In genomic region chr17:27555512-27556172, GRCm38 (mm10) we compare ENCODE assay signal across 8 mouse cellular contexts. TPM values are rescaled to one million over a fixed set of nuclear protein-coding genes. Genes with fewer than 3 reads are reported as not detected.
DNase-seq lines count a peak whose midpoint lies in the region; ATAC-seq and TF ChIP-seq lines count a peak whose summit lies in the region.

No protein-coding gene starts in this region.

- no peaks in the 10 kb centered on the region for H3K27me3 ChIP-seq in intestine, postnatal 0 days (replicated peaks; ENCODE audit: control insufficient read depth, insufficient read depth, low read length)
- no peaks in the 10 kb centered on the region for H3K27me3 ChIP-seq in lung, embryonic 14.5 days (ENCODE audit: insufficient read depth, low read length)
- H3K27me3 ChIP-seq in neural tube, embryonic 14.5 days (ENCODE audit: control insufficient read depth, insufficient read depth, low read length): peaks cover 3% of the 10 kb centered on the region

- H3K9ac ChIP-seq in intestine, postnatal 0 days (ENCODE audit: low read depth, low read length): peak overlapping the region; percentile 81
- H3K9ac ChIP-seq in lung, embryonic 14.5 days: peak overlapping the region; percentile 64
- peak overlapping the region; percentile 21; the same call in 1 of the 2 replicates for H3K9ac ChIP-seq in neural tube, embryonic 14.5 days (replicated peaks; ENCODE audit: low read depth, low read length)

- peak overlapping the region; percentile 93 for H3K4me2 ChIP-seq in intestine, postnatal 0 days (replicated peaks; ENCODE audit: low read depth)
- H3K4me2 ChIP-seq in lung, embryonic 14.5 days: peak overlapping the region; percentile 89
- H3K4me2 ChIP-seq in neural tube, embryonic 14.5 days (ENCODE audit: low read depth, low read length): peak overlapping the region; percentile 79

- H3K36me3 ChIP-seq in intestine, postnatal 0 days (ENCODE audit: control insufficient read depth, insufficient read depth): no peaks in the 10 kb centered on the region; the same call in 1 of the 2 replicates
- peaks cover 6% of the 10 kb centered on the region for H3K36me3 ChIP-seq in lung, embryonic 14.5 days (ENCODE audit: insufficient read depth)
- H3K36me3 ChIP-seq in neural tube, embryonic 14.5 days (ENCODE audit: control insufficient read depth, insufficient read depth, low read length): no peaks in the 10 kb centered on the region

- H3K4me1 ChIP-seq in intestine, postnatal 0 days (replicated peaks; ENCODE audit: control insufficient read depth, insufficient read depth, low read length): 0 out of 2 replicates have a peak, but pooled peaks cover 3% of the 10 kb centered on the region
- peaks cover 13% of the 10 kb centered on the region; the same call in 1 of the 2 replicates for H3K4me1 ChIP-seq in lung, embryonic 14.5 days (ENCODE audit: insufficient read depth)
- H3K4me1 ChIP-seq in neural tube, embryonic 14.5 days (ENCODE audit: control insufficient read depth, insufficient read depth, low read length): peaks cover 22% of the 10 kb centered on the region

- DNase-seq in adrenal gland, adult (ENCODE audit: inconsistent age in 2 of 2, low spot score in 1 of 2): peak; percentile 78 to 87
- DNase-seq in adrenal gland, adult 8-10 months: no peak
- peak; percentile 61 for DNase-seq in cerebellum, postnatal 10 days
- peak; percentile 91 for DNase-seq in lung, embryonic 14.5 days
- DNase-seq in urinary bladder, postnatal 14 days (ENCODE audit: low spot score): peak; percentile 76

- 0% methylated on average over 49 of the region's 55 CpGs for WGBS in intestine, postnatal 0 days
- 0% methylated on average over 44 of the region's 55 CpGs for WGBS in lung, embryonic 14.5 days
- WGBS in neural tube, embryonic 14.5 days: under 1% methylated on average over 54 of the region's 55 CpGs

- H3K9me3 ChIP-seq in intestine, postnatal 0 days (ENCODE audit: control insufficient read depth): no peaks in the 10 kb centered on the region
- no peaks in the 10 kb centered on the region for H3K9me3 ChIP-seq in lung, embryonic 14.5 days (ENCODE audit: low read depth, low read length)
- H3K9me3 ChIP-seq in neural tube, embryonic 14.5 days (ENCODE audit: control insufficient read depth, low read length): no peaks in the 10 kb centered on the region

- peak overlapping the region; percentile 91 for H3K27ac ChIP-seq in intestine, postnatal 0 days (ENCODE audit: low read depth, low read length)
- peak overlapping the region; percentile 96 for H3K27ac ChIP-seq in lung, embryonic 14.5 days (ENCODE audit: low read depth)
- peak overlapping the region; percentile 93; the same call in 1 of the 2 replicates for H3K27ac ChIP-seq in neural tube, embryonic 14.5 days (ENCODE audit: low read depth, low read length)

- peak; percentile 39 for ATAC-seq in granulocyte monocyte progenitor cell, adult 5-6 weeks (replicated peaks; ENCODE audit: poor library complexity, severe bottlenecking)
- ATAC-seq in intestine, postnatal 0 days: peak; percentile 75
- ATAC-seq in lung, embryonic 14.5 days (ENCODE audit: insufficient read depth): peak; percentile 58
- no peak for ATAC-seq in neural tube, embryonic 14.5 days (ENCODE audit: low read depth)

- TF ChIP-seq CTCF in intestine, postnatal 0 days (IDR thresholded peaks at IDR 0.05; ENCODE audit: low read depth): peak; percentile 26
- TF ChIP-seq CTCF in lung, embryonic 14.5 days (IDR thresholded peaks at IDR 0.05; ENCODE audit: low read depth): no peak

- peak overlapping the region; percentile 80 for H3K4me3 ChIP-seq in intestine, postnatal 0 days (ENCODE audit: low read depth, low read length)
- peak overlapping the region; percentile 82 for H3K4me3 ChIP-seq in lung, embryonic 14.5 days (ENCODE audit: low read depth, low read length)
- H3K4me3 ChIP-seq in neural tube, embryonic 14.5 days (ENCODE audit: low read depth, low read length): peak overlapping the region; percentile 84

RNA-seq across cellular contexts. Expression of gene Hmga1, which starts 0.7 kb away (rescaled TPM):
- 10 to 100 TPM; 14.7 to 23.4 (median 20.9) TPM for total RNA-seq in adrenal gland, adult 8-10 months (2022)
- 541 and 637 TPM in 2 replicates for total RNA-seq in granulocyte monocyte progenitor cell, adult 5-6 weeks (2014; fragmentation: Nextera tagmentation)
- 232 and 267 TPM in 2 replicates for total RNA-seq in granulocyte monocyte progenitor cell, adult 5-6 weeks (2017)
- polyA plus RNA-seq in intestine, postnatal 0 days (2015; fragmentation: Nextera tagmentation; extraction: Ambion mirVana): 108 and 116 TPM in 2 replicates
- 295 and 329 TPM in 2 replicates for polyA plus RNA-seq in lung, embryonic 14.5 days (2014; fragmentation: Nextera tagmentation; extraction: Ambion mirVana)
- 129 and 141 TPM in 2 replicates for polyA plus RNA-seq in neural tube, embryonic 14.5 days (2014; fragmentation: Nextera tagmentation; extraction: Ambion mirVana)

RNA-seq across cellular contexts. Expression of gene AI413582, which starts 9.9 kb away (rescaled TPM):
- total RNA-seq in adrenal gland, adult 8-10 months (2022): 10 to 100 TPM; 22.9 to 29.4 (median 23.4) TPM
- total RNA-seq in granulocyte monocyte progenitor cell, adult 5-6 weeks (2014; fragmentation: Nextera tagmentation): 59.2 and 65.2 TPM in 2 replicates
- 34.8 and 42.3 TPM in 2 replicates for total RNA-seq in granulocyte monocyte progenitor cell, adult 5-6 weeks (2017)
- polyA plus RNA-seq in intestine, postnatal 0 days (2015; fragmentation: Nextera tagmentation; extraction: Ambion mirVana): 80.3 and 83.0 TPM in 2 replicates
- 17.6 and 21.8 TPM in 2 replicates for polyA plus RNA-seq in lung, embryonic 14.5 days (2014; fragmentation: Nextera tagmentation; extraction: Ambion mirVana)
- 55.9 and 77.9 TPM in 2 replicates for polyA plus RNA-seq in neural tube, embryonic 14.5 days (2014; fragmentation: Nextera tagmentation; extraction: Ambion mirVana)

RNA-seq across cellular contexts. Expression of gene Grm4, which starts 34.4 kb away (rescaled TPM):
- total RNA-seq in adrenal gland, adult 8-10 months (2022): 1 to 10 TPM; 2.6 to 3.9 (median 3.2) TPM
- total RNA-seq in granulocyte monocyte progenitor cell, adult 5-6 weeks (2014; fragmentation: Nextera tagmentation): not detected in 2 replicates
- total RNA-seq in granulocyte monocyte progenitor cell, adult 5-6 weeks (2017): not detected in 2 replicates
- polyA plus RNA-seq in intestine, postnatal 0 days (2015; fragmentation: Nextera tagmentation; extraction: Ambion mirVana): 0.47 TPM in 2 replicates
- polyA plus RNA-seq in lung, embryonic 14.5 days (2014; fragmentation: Nextera tagmentation; extraction: Ambion mirVana): 0.05 and 0.11 TPM in 2 replicates
- polyA plus RNA-seq in neural tube, embryonic 14.5 days (2014; fragmentation: Nextera tagmentation; extraction: Ambion mirVana): 7.4 and 9.1 TPM in 2 replicates

Comparison
In these comparisons a context has a peak if more than half of its experiments do, and no peak if none do; other contexts are left out.
1. H3K9ac ChIP-seq: peak in every context shown above with its lines; median percentile 81 in intestine, postnatal 0 days; 64 in lung, embryonic 14.5 days; 21 in neural tube, embryonic 14.5 days.